Mouse (Mus musculus) liver, adult 2 months (tissue): ENCODE measurements at regions not wholly inside any gene's neighbourhood (a gene's known extent, or its start where the extent isn't known, plus 50 kb on each side); places are given as distances from the start of the nearest gene placed in this dataset.

Experiments
- DNase-seq: peaks from one replicate; pipeline ENCODE4 v3.0.0-alpha.2; 2011; ENCODE audit warnings: low read depth, low spot score; ENCODE audit errors: extremely low read depth
- H3K27ac ChIP-seq: fragments of 200-500 bp; replicated peaks from 2 replicates; pipeline ENCODE4 v1.5.1; 2012; ENCODE audit warnings: low read depth, mild to moderate bottlenecking, control low read depth, inconsistent platforms, low read length; ENCODE audit not compliant: insufficient read depth
- H3K27me3 ChIP-seq: fragments of 200-500 bp; 2 replicates; pipeline ENCODE4 v1.6.1; 2012; ENCODE audit warnings: mild to moderate bottlenecking, moderate library complexity, low read length, inconsistent platforms; ENCODE audit not compliant: control insufficient read depth, insufficient read depth
- H3K36me3 ChIP-seq: fragments of 200-500 bp; 2 replicates; pipeline ENCODE4 v1.6.1; 2012; ENCODE audit warnings: low read length, inconsistent platforms; ENCODE audit not compliant: control insufficient read depth, insufficient read depth
- H3K4me1 ChIP-seq: fragments of 200-500 bp; 2 replicates; pipeline ENCODE4 v1.6.1; 2011; ENCODE audit warnings: low read length; ENCODE audit not compliant: control insufficient read depth, insufficient read depth
- H3K4me3 ChIP-seq: fragments of 200-500 bp; 2 replicates; pipeline ENCODE4 v1.5.1; 2011; ENCODE audit warnings: low read depth, mild to moderate bottlenecking, control low read depth, low read length, moderate library complexity; ENCODE audit not compliant: insufficient read depth
- H3K79me2 ChIP-seq: fragments of 200-500 bp; 2 replicates; pipeline ENCODE4 v1.6.1; 2012; ENCODE audit warnings: inconsistent platforms, mild to moderate bottlenecking, low read length, moderate library complexity; ENCODE audit not compliant: control insufficient read depth, insufficient read depth
- H3K9ac ChIP-seq: fragments of 200-500 bp; 2 replicates; pipeline ENCODE4 v1.6.1; 2012; ENCODE audit warnings: low read depth, mild to moderate bottlenecking, control low read depth, inconsistent platforms, low read length
- CTCF ChIP-seq: fragments of 200-500 bp; IDR thresholded peaks from 2 replicates; pipeline ENCODE4 v1.5.1; 2011; ENCODE audit warnings: low read depth, low read length, control low read depth
- POLR2A ChIP-seq: fragments of 200-500 bp; IDR thresholded peaks from 2 replicates; pipeline ENCODE4 v1.6.1; 2011; ENCODE audit warnings: low read length, control low read depth; ENCODE audit not compliant: insufficient read depth; ENCODE audit errors: extremely low read depth
- WGBS: fragments of 180-500 bp; shearing (Covaris S2); methylation state at CpG from one replicate; pipeline ENCODE4 v1.1.7; 2018; 5-methylcytosine and 5-hydroxymethylcytosine counted together

GRCm38 (mm10) chr11:20960066-20960465 is 129.2 kb upstream of the Lgalsl start:
- H3K4me3 ChIP-seq, result no peak overlapping the region
- no peaks in the 10 kb centered on the region for H3K4me1 ChIP-seq
- no peak for DNase-seq
- H3K36me3 ChIP-seq, result no peaks in the 10 kb centered on the region
- no peaks in the 10 kb centered on the region for H3K27me3 ChIP-seq
- no peak overlapping the region for H3K9ac ChIP-seq
- TF ChIP-seq POLR2A (no peak), CTCF (no peak)
- WGBS, result 84% methylated on average over 2 of the region's 2 CpGs
- H3K79me2 ChIP-seq, result no peaks in the 10 kb centered on the region
- no peak overlapping the region for H3K27ac ChIP-seq

GRCm38 (mm10) chr11:20960750-20961149 is 129.9 kb upstream of the Lgalsl start:
- no peaks in the 10 kb centered on the region for H3K79me2 ChIP-seq
- WGBS, result 77% methylated on average over 5 of the region's 5 CpGs
- H3K36me3 ChIP-seq, result no peaks in the 10 kb centered on the region
- H3K9ac ChIP-seq, result no peak overlapping the region
- H3K4me3 ChIP-seq, result no peak overlapping the region
- no peaks in the 10 kb centered on the region for H3K27me3 ChIP-seq
- H3K27ac ChIP-seq, result no peak overlapping the region
- H3K4me1 ChIP-seq, result no peaks in the 10 kb centered on the region
- TF ChIP-seq POLR2A (no peak), CTCF (no peak)
- no peak for DNase-seq

- no peak overlapping the region for H3K27ac ChIP-seq
- no peak overlapping the region for H3K4me3 ChIP-seq
- H3K36me3 ChIP-seq, result no peaks in the 10 kb centered on the region
- TF ChIP-seq POLR2A, result no peak
- TF ChIP-seq CTCF, result no peak
- no peak for DNase-seq
- no peaks in the 10 kb centered on the region for H3K4me1 ChIP-seq
- H3K9ac ChIP-seq, result no peak overlapping the region
- no peaks in the 10 kb centered on the region for H3K79me2 ChIP-seq
- 89% methylated on average over 2 of the region's 2 CpGs for WGBS
- H3K27me3 ChIP-seq, result no peaks in the 10 kb centered on the region
Observed at GRCm38 (mm10) chr11:20961626-20962025, 129.5 kb upstream of the Peli1 start.

GRCm38 (mm10) chr11:20965575-20966239 is 125.4 kb upstream of the Peli1 start:
- H3K36me3 ChIP-seq, result no peaks in the 10 kb centered on the region
- H3K27ac ChIP-seq, result no peak overlapping the region
- no peak for DNase-seq
- no peaks in the 10 kb centered on the region for H3K4me1 ChIP-seq
- WGBS, result 97% methylated on average over 8 of the region's 8 CpGs
- no peak overlapping the region for H3K4me3 ChIP-seq
- H3K79me2 ChIP-seq, result no peaks in the 10 kb centered on the region
- no peaks in the 10 kb centered on the region for H3K27me3 ChIP-seq
- no peak overlapping the region for H3K9ac ChIP-seq
- TF ChIP-seq CTCF, result no peak
- no peak for TF ChIP-seq POLR2A

- no peak for DNase-seq
- Histone ChIP-seq H3K4me1 (no peaks in the 10 kb centered on the region), H3K9ac (no peak overlapping the region), H3K79me2 (no peaks in the 10 kb centered on the region), H3K27ac (no peak overlapping the region), H3K27me3 (no peaks in the 10 kb centered on the region), H3K36me3 (no peaks in the 10 kb centered on the region), H3K4me3 (no peak overlapping the region)
- WGBS, result 62% methylated on average over 3 of the region's 3 CpGs
- TF ChIP-seq CTCF (no peak), POLR2A (no peak)
Observed at GRCm38 (mm10) chr11:20967321-20967984, 123.6 kb upstream of the Peli1 start.

- TF ChIP-seq POLR2A (no peak), CTCF (no peak)
- Histone ChIP-seq H3K36me3 (no peaks in the 10 kb centered on the region), H3K79me2 (no peaks in the 10 kb centered on the region), H3K9ac (no peak overlapping the region), H3K27ac (no peak overlapping the region), H3K4me1 (no peaks in the 10 kb centered on the region), H3K27me3 (no peaks in the 10 kb centered on the region), H3K4me3 (no peak overlapping the region)
- DNase-seq, result peak; percentile 59
- 71% methylated on average over 2 of the region's 2 CpGs for WGBS
Observed at GRCm38 (mm10) chr11:20968341-20968740, 122.8 kb upstream of the Peli1 start.
